Mouse (Mus musculus) cerebellum, adult 2 months (tissue): ENCODE results near the gene Armh1.

Source experiments
- CTCF ChIP-seq: fragments of 200-500 bp; IDR thresholded peaks from 2 replicates; pipeline ENCODE4 v1.5.1; 2011; ENCODE audit warnings: low read depth, mild to moderate bottlenecking, control low read depth, low read length, moderate library complexity, borderline replicate concordance; ENCODE audit not compliant: insufficient read depth
- POLR2A ChIP-seq: fragments of 200-500 bp; IDR thresholded peaks from 2 replicates; pipeline ENCODE4 v1.6.1; 2011; ENCODE audit warnings: low read length, control low read depth, borderline replicate concordance; ENCODE audit not compliant: insufficient read depth

DNA sequence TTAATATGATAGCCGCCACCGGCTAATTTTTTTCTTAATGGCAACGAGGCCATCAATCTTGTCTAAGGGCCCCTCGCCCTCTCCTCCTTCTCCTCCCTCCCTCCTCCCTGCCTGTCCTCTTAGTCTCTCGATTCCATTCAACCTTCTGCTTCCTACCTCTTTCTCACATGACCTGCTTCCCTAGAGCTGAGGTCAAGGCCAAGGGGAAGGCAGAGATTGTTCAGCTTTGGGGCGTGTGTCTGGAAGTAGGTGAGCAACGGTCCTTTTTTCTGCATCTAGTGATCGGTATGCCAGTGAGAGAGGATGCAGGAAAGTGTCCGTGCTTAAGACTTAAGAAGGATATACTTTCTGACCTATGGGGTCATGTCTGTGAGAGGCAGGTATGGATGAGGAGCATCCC lies 45.9 kb upstream of the Armh1 start:
- TF ChIP-seq CTCF (no peak), POLR2A (no peak)
